Mouse (Mus musculus) liver, postnatal 0 days (tissue): ENCODE data around the gene Apol9b.
"Not testable (repeated sequence)": the region's sequence is repeated elsewhere in the genome, so short reads cannot be mapped to it uniquely, and the experiment has no call there.

Source experiments
- CTCF ChIP-seq: sonication (generic); IDR thresholded peaks from 2 replicates; pipeline ENCODE4 v1.5.1; 2016; ENCODE audit warnings: antibody characterized with exemption, low read depth
- EP300 ChIP-seq: IDR thresholded peaks from 2 replicates; pipeline ENCODE4 v1.6.1; 2016; ENCODE audit warnings: antibody characterized with exemption, low read depth, mild to moderate bottlenecking

- TF ChIP-seq CTCF = peak; percentile 66
- TF ChIP-seq EP300 = not testable (repeated sequence)
Observed at GRCm38 (mm10) chr15:77727139-77727538, 1.7 kb upstream of the Apol9b start.
